Mouse (Mus musculus): ENCODE measurements around the gene Pknox1. TPM values are rescaled to one million over a fixed set of nuclear protein-coding genes. Genes with fewer than 3 reads are reported as not detected.

Gene Pknox1
- polyA plus RNA-seq, 1 experiment, result 14.3 TPM

DNA sequence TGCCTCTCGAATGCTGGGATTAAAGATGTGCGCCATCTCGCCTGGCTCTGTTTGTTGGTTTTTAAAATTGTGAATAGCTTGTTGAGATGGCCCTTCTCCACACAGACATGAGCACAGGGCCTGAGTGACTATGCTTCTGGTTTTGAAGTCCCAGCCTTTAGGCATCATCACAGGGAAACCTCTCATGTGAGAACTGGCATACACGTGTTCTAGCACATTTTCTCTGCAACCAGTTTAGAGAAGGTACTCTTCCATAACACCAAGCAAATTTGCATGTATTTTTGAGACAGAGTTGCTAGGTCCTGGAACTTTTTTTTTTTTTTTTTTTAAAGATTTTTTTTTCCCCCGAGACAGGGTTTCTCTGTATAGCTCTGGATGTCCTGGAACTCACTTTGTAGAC is 92.1 kb downstream of the Pknox1 start:
- TF ChIP-seq POLR2A (IDR thresholded peaks at IDR 0.05; ENCODE audit: borderline replicate concordance, low read depth, low read length) (no peak), CTCF (IDR thresholded peaks at IDR 0.05; ENCODE audit: low read depth, low read length) (no peak)
- Histone ChIP-seq H3K27ac (ENCODE audit: insufficient read depth, low read depth, low read length) (no peak overlapping the region), H3K4me1 (ENCODE audit: control insufficient read depth, insufficient read depth, low read length) (peaks cover 13% of the 10 kb centered on the region), H3K4me3 (ENCODE audit: insufficient read depth, low read length) (no peak overlapping the region)

Other genes with a start within 250 kb of the Pknox1 start
- gene Pde9a, start 178.5 kb upstream of the Pknox1 start, polyA plus RNA-seq (2012; ENCODE audit: insufficient read depth, insufficient read length, missing spikeins), result not detected in 2 replicates
- 11.3 and 13.8 TPM in 2 replicates for gene Wdr4, start 44.8 kb upstream of the Pknox1 start, polyA plus RNA-seq (2012; ENCODE audit: insufficient read depth, insufficient read length, missing spikeins)
- gene Ndufv3, start 44.6 kb upstream of the Pknox1 start, polyA plus RNA-seq (2012; ENCODE audit: insufficient read depth, insufficient read length, missing spikeins), result 132 and 146 TPM in 2 replicates
- gene Cbs, start 72.5 kb downstream of the Pknox1 start, polyA plus RNA-seq (2012; ENCODE audit: insufficient read depth, insufficient read length, missing spikeins), result not detected in 2 replicates
- gene U2af1, start 94.2 kb downstream of the Pknox1 start, polyA plus RNA-seq (2012; ENCODE audit: insufficient read depth, insufficient read length, missing spikeins), result 66.3 and 80.5 TPM in 2 replicates
- gene Cryaa, start 113.1 kb downstream of the Pknox1 start, polyA plus RNA-seq (2012; ENCODE audit: insufficient read depth, insufficient read length, missing spikeins), result not detected in 2 replicates